Mouse (Mus musculus) intestine, embryonic 15.5 days (tissue): ENCODE data around the gene Calm4. TPM values are rescaled to one million over a fixed set of nuclear protein-coding genes. Genes with fewer than 3 reads are reported as not detected.
"Not testable (repeated sequence)": the region's sequence is repeated elsewhere in the genome, so short reads cannot be mapped to it uniquely, and the experiment has no call there.

ENCODE experiments used
- ATAC-seq: fragments of 200-750 bp; cut with Nextera tagmentation; 2 replicates; pipeline ENCODE4 v1.8.0; 2017; ENCODE audit warnings: moderate TSS enrichment, moderate library complexity
- H3K27ac ChIP-seq: fragments of 300-500 bp; sonication (generic); 2 replicates; pipeline ENCODE4 v1.5.1; 2015; ENCODE audit warnings: mild to moderate bottlenecking, inconsistent platforms
- H3K27me3 ChIP-seq: fragments of 300-500 bp; sonication (generic); replicated peaks from 2 replicates; pipeline ENCODE4 v1.6.1; 2015; ENCODE audit warnings: inconsistent platforms
- H3K36me3 ChIP-seq: fragments of 300-500 bp; sonication (generic); 2 replicates; pipeline ENCODE4 v1.6.1; 2015; ENCODE audit warnings: inconsistent platforms
- H3K4me1 ChIP-seq: fragments of 300-500 bp; sonication (generic); replicated peaks from 2 replicates; pipeline ENCODE4 v1.6.1; 2015; ENCODE audit warnings: inconsistent platforms
- H3K4me2 ChIP-seq: fragments of 300-500 bp; sonication (generic); replicated peaks from 2 replicates; pipeline ENCODE4 v1.6.1; 2015; ENCODE audit warnings: mild to moderate bottlenecking, inconsistent platforms
- H3K4me3 ChIP-seq: fragments of 300-500 bp; sonication (generic); replicated peaks from 2 replicates; pipeline ENCODE4 v1.5.1; 2015; ENCODE audit warnings: inconsistent platforms
- H3K9ac ChIP-seq: fragments of 300-500 bp; sonication (generic); 2 replicates; pipeline ENCODE4 v1.6.1; 2015; ENCODE audit warnings: inconsistent platforms
- H3K9me3 ChIP-seq: fragments of 300-500 bp; sonication (generic); 2 replicates; pipeline ENCODE4 v1.6.1; 2016; ENCODE audit warnings: inconsistent platforms
- WGBS: fragments of 180-500 bp; shearing (Covaris S2); methylation state at CpG from one replicate; pipeline ENCODE4 v1.1.7; 2015; 5-methylcytosine and 5-hydroxymethylcytosine counted together
- polyA plus RNA-seq: library from polyadenylated mRNA; unstranded; fragments of >200 nt; fragmentation: Nextera tagmentation; extraction: Ambion mirVana; gene quantifications from 2 replicates; pipeline ENCODE4 v1.2.1, GENCODE M21; 2015

Gene Calm4
- polyA plus RNA-seq, 1 experiment from 2014 or later = not detected

DNA sequence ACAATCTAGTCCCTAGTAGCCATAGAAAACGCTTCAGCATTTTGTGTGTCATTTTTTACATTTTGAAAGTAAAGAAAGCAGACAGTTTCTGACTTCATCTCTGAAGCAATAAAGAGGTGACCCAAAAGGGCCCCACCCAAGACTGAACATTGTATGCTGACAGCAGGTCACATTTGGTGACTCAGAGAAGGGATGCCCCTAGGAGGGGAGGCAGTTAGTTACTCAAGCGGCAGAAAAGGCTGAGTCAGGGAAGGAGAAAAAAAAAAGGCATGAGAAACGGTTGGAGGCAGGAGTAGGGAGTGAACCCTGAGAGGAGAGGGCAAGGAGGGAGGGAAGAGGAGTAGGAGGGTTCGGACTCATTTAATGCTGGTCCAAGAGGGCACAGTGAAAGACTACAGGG, 15.5 kb upstream of the Calm4 start:
- Histone ChIP-seq H3K9ac (no peak overlapping the region), H3K27me3 (no peaks in the 10 kb centered on the region), H3K27ac (no peak overlapping the region), H3K4me2 (no peak overlapping the region), H3K4me3 (no peak overlapping the region), H3K9me3 (no peaks in the 10 kb centered on the region), H3K4me1 (no peaks in the 10 kb centered on the region), H3K36me3 (no peaks in the 10 kb centered on the region)
- WGBS = 56% methylated on average over 4 of the region's 4 CpGs
- ATAC-seq = peak; percentile 63

DNA sequence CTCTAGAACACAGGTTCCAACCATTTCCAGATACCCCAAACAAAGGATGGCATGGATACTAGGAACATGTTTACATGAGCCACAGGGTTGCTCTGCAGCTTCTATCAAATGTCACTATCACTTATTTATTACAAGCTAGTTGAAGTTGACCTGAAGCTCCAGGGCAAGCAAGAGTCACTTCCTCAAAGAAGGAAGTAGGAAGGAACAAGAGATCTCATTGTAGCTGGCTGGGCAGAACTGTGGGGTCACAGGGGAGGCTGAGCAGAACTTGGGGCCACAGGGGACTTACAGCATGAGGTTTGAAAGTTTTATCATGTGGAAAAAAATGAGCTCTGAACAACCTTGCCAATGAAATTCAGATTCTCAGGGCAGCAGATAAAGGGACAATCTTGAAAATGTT, 11.8 kb upstream of the Calm4 start:
- no peak overlapping the region for H3K27ac ChIP-seq
- no peaks in the 10 kb centered on the region for H3K36me3 ChIP-seq
- H3K4me2 ChIP-seq = no peak overlapping the region
- H3K27me3 ChIP-seq = no peaks in the 10 kb centered on the region
- H3K9me3 ChIP-seq = no peaks in the 10 kb centered on the region
- no peak for ATAC-seq
- no peak overlapping the region for H3K9ac ChIP-seq
- no peaks in the 10 kb centered on the region for H3K4me1 ChIP-seq
- H3K4me3 ChIP-seq = no peak overlapping the region

DNA sequence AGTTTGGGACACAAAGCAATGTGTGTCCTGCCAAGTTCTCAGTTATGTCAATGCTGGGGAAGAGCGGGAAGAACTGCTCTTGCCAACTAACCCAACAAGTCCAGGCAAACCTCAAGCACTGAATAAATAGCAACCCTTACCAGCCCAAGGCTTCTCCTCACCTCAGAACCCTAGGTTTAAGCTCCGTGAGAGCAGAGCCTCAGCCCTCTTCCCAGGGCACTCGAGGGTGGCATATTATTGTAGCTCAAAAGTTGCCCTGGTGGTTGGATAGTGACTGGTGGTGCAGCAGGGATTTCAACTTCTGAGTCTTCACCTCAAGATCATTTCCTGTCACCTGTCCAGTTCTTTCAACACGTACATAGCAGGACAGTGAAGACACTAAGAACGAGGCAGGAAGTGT, 6.0 kb upstream of the Calm4 start:
- Histone ChIP-seq H3K27ac (no peak overlapping the region), H3K27me3 (no peaks in the 10 kb centered on the region), H3K4me2 (no peak overlapping the region), H3K36me3 (no peaks in the 10 kb centered on the region), H3K4me1 (no peaks in the 10 kb centered on the region), H3K9ac (no peak overlapping the region), H3K4me3 (no peak overlapping the region), H3K9me3 (no peaks in the 10 kb centered on the region)
- 82% methylated on average over 5 of the region's 5 CpGs for WGBS
- ATAC-seq = 0 out of 2 replicates have a peak, but pooled peaks have one; percentile 10

DNA sequence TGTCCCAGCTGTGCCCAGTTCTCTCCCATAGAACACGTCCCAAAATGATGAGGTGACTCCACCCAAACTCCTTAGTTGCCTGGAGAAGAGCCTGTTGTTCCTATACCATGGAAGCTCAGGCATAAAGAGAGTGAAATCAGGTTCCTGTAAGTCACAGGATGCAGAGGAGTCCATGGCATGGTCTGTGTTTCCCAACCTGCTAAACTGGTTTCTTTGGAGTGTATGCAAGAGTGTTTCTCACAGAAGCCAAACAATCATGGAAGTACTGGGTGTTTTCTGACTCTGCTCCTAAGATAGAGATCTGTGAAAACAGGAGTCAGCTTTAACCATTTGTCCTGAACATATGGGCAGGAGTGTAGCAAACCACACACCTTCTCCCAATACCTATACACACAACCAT, 5.6 kb upstream of the Calm4 start:
- no peaks in the 10 kb centered on the region for H3K36me3 ChIP-seq
- H3K27me3 ChIP-seq = no peaks in the 10 kb centered on the region
- no peak overlapping the region for H3K4me3 ChIP-seq
- H3K4me1 ChIP-seq = no peaks in the 10 kb centered on the region
- H3K4me2 ChIP-seq = no peak overlapping the region
- H3K9me3 ChIP-seq = no peaks in the 10 kb centered on the region
- no peak overlapping the region for H3K27ac ChIP-seq
- H3K9ac ChIP-seq = no peak overlapping the region
- 63% methylated on average over 1 of the region's 1 CpGs for WGBS
- ATAC-seq = peak; percentile 77

DNA sequence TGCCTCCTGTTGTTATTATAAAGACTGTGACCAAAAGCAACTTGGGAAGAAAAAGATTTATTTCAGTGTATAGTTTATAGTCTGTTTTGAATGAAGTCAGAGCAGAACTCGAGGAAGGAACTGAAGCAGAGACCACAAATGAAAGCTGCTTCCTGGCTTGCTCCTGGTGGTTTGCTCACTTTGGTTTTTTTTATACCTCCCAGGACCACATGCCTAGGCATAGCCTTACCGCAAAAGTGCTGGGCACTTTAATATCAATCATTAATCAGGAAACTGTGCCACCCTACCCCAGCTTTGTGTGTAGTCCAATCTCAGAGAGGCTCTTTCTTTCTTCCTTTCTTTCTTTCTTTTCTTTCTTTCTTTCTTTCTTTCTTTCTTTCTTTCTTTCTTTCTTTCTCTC, 5.1 kb upstream of the Calm4 start:
- no peaks in the 10 kb centered on the region for H3K9me3 ChIP-seq
- H3K27ac ChIP-seq = no peak overlapping the region

DNA sequence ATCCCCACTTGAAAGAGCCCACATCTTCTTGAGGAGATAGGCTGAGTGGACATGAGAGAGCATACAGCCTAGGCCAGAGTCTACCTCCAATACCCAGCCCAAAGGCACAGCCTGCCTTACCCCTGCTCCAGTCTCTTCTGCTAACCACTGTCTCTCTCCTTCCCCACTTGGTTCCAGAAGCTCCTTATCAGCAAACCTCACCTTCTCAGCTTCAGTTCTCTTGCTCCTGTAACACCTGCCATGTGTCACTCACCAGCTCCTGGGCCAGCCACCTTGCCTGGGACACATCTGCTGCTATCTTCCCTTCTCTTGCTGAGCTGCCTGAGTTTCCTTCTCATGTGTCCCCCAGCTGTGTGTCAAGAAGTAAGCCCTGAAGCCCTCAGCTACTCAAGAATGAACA, 3.9 kb upstream of the Calm4 start:
- not testable (repeated sequence) for H3K4me1 ChIP-seq, H3K4me2 ChIP-seq, H3K36me3 ChIP-seq, H3K9me3 ChIP-seq, H3K4me3 ChIP-seq, H3K27me3 ChIP-seq, H3K27ac ChIP-seq, H3K9ac ChIP-seq, ATAC-seq

More for the DNA sequence above, 5.1 kb upstream of the Calm4 start:
- peak; percentile 36; the same call in 1 of the 2 replicates for ATAC-seq
- no peak overlapping the region for H3K4me2 ChIP-seq
- no peak overlapping the region for H3K4me3 ChIP-seq
- no peaks in the 10 kb centered on the region for H3K4me1 ChIP-seq
- no peaks in the 10 kb centered on the region for H3K27me3 ChIP-seq
- no peak overlapping the region for H3K9ac ChIP-seq
- H3K36me3 ChIP-seq = no peaks in the 10 kb centered on the region
- WGBS = 40% methylated on average over 2 of the region's 2 CpGs

DNA sequence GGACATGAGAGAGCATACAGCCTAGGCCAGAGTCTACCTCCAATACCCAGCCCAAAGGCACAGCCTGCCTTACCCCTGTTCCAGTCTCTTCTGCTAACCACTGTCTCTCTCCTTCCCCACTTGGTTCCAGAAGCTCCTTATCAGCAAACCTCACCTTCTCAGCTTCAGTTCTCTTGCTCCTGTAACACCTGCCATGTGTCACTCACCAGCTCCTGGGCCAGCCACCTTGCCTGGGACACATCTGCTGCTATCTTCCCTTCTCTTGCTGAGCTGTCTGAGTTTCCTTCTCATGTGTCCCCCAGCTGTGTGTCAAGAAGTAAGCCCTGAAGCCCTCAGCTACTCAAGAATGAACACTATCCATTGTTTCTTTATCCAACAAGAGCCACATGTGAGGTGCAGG, 3.1 kb downstream of the Calm4 start:
- H3K9ac ChIP-seq, ATAC-seq, H3K4me3 ChIP-seq, H3K27me3 ChIP-seq, H3K4me1 ChIP-seq, H3K27ac ChIP-seq, H3K4me2 ChIP-seq, H3K36me3 ChIP-seq, H3K9me3 ChIP-seq: not testable (repeated sequence)

DNA sequence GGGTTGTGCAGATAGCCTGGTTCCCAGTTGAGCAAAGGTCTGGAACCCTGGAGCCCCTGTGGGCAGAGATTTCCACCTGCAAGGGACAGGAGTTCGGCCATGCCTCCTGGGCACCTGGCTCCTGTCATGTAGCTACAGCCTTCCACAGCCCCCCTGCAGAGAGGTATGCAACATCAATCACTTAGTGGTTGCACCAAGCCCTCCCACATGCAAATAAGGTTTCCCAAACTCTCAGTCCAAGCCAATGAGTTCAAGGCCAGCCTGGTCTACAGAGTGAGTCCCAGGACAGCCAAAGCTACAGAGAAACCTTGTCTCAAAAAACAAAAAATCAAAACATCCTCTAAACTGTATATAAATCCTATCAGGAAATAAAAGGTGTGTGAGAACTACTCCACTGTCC, 12.8 kb downstream of the Calm4 start:
- no peak overlapping the region for H3K9ac ChIP-seq
- 68% methylated on average over 1 of the region's 1 CpGs for WGBS
- no peak for ATAC-seq

DNA sequence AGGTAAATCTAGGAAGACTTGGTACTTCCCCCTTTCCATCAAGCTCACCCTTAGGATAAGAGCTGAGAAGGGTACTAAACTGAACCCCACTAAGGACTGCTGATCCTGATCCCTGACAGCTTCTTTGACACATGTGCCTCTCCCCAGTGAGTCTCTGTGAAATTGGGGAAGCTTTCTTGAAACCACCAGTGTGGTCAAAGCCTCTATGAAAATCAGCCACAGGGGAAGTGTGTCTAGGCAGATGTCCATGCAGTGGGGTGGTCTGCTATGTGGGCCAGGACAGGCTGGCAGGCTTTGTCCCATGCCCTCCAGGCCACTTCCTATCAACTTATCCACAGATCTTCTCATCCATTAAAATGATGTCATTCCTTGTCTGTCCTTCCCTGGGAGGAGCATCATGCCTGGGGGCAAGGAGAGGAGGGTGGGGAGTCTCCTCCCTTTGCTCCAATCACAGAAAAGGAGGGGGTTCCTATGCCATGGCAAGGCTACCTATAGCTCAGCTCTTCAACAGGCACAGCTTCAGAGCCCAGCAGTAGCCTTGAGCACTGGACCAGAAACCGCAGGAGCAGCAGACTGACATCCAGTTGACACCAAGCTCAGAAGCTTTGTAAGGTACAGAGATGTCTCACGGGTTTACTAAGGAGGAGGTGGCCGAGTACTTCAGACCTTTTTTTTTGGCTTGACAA, 16.2 kb downstream of the Calm4 start, which contains the start of gene Calm5:
TSS of gene Calm5 (plus strand) at position 526 of the 686 bp plus-strand sequence.
- ATAC-seq, H3K4me2 ChIP-seq, H3K9me3 ChIP-seq, H3K4me3 ChIP-seq, H3K36me3 ChIP-seq, H3K9ac ChIP-seq, H3K27me3 ChIP-seq, H3K27ac ChIP-seq, H3K4me1 ChIP-seq: not testable (repeated sequence)
- WGBS = 92% methylated on average over 3 of the region's 3 CpGs

More for the DNA sequence above, 12.8 kb downstream of the Calm4 start:
- H3K27ac ChIP-seq = no peak overlapping the region
- no peak overlapping the region for H3K4me2 ChIP-seq
- H3K4me1 ChIP-seq = no peaks in the 10 kb centered on the region
- H3K4me3 ChIP-seq = no peak overlapping the region
- H3K36me3 ChIP-seq = no peaks in the 10 kb centered on the region
- no peaks in the 10 kb centered on the region for H3K9me3 ChIP-seq
- H3K27me3 ChIP-seq = no peaks in the 10 kb centered on the region

DNA sequence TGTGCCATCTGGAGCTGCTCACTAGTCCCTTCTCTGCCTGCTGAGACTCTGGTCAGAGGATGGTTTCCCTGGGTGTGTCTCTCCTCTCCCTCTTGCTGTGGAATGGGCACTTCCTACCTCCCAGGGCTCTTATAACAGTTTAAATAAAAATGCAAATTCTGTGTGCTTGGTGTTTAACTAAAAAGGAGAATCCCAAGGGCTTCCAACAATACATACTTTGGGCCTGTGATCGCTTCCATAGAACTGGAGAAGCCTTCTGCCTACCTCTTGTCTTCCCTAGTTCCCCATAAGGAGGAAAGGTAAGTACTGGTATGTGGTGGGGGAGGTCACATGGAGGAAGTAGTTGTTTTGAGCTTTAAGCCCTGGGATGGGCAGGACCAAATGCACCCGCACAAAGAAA, 17.3 kb downstream of the Calm4 start:
- Histone ChIP-seq H3K27ac (no peak overlapping the region), H3K27me3 (no peaks in the 10 kb centered on the region), H3K9ac (no peak overlapping the region), H3K4me1 (no peaks in the 10 kb centered on the region), H3K4me2 (no peak overlapping the region), H3K36me3 (no peaks in the 10 kb centered on the region), H3K9me3 (no peaks in the 10 kb centered on the region), H3K4me3 (no peak overlapping the region)
- no peak for ATAC-seq
- 87% methylated on average over 2 of the region's 2 CpGs for WGBS

DNA sequence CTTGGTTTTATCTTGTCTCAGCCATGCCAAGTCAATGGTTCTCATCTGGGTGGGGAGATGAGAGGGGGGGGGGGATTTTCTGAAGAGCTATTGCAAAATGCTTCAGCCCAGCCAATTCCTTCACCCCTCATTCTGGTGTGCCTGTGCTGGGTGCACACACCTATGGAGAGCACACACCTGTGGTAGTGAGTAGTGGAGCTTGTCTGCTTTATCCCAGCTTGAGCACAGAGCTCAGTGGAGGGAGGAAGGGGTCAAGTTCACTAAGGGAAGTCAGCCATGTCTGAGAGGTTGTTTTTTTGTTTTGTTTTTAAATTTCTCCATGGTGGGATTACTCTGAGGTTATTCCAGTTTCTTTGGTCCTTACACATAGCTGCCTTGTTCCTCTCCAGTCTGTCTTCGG, 18.7 kb downstream of the Calm4 start:
- Histone ChIP-seq H3K4me2 (no peak overlapping the region), H3K9me3 (no peaks in the 10 kb centered on the region), H3K4me1 (no peaks in the 10 kb centered on the region), H3K27me3 (no peaks in the 10 kb centered on the region), H3K27ac (no peak overlapping the region), H3K36me3 (no peaks in the 10 kb centered on the region), H3K4me3 (no peak overlapping the region), H3K9ac (no peak overlapping the region)
- no peak for ATAC-seq
- 77% methylated on average over 1 of the region's 1 CpGs for WGBS

DNA sequence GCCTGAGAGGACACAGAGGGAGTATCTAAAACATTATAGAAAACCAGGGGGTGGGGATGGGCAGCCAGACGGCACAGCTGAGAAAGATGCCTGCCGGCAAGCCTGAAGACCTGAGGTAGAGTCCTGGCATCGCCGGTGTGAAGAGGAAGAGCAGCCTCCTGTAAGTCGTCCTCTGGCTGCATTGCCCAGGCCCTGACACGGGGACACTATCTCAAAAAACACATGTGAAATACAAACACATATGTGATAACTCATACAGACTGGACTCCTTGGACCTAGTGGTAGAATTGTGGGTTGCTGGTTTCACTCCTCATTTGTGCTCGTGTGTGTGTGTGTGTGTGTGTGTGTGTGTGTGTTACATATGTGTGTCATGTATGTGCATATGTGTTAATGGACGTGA, 23.7 kb downstream of the Calm4 start:
- no peak for ATAC-seq
- Histone ChIP-seq H3K9ac (no peak overlapping the region), H3K27me3 (no peaks in the 10 kb centered on the region), H3K27ac (no peak overlapping the region), H3K9me3 (no peaks in the 10 kb centered on the region), H3K4me2 (no peak overlapping the region), H3K36me3 (no peaks in the 10 kb centered on the region), H3K4me1 (peaks cover 6% of the 10 kb centered on the region), H3K4me3 (no peak overlapping the region)
- 87% methylated on average over 8 of the region's 8 CpGs for WGBS

DNA sequence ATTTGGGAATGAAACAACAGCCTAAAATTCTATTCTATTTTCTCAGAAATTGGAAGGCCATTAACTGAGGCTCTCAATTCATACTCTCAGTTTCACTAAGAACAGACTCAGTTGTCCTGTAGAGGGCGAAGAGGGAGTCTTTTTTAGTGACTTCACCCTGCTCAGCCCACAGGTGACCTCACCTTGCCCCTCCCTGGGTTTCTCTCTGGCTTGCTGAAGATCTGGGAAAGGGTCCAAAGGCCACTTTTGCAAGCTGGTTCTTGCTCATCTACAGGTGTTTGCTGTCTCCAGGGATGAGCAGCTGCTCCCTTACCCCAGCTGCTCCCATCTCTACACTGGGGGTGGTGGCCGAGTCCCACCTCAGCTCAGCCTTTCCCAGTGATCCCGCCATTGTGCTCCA, 24.8 kb downstream of the Calm4 start:
- H3K36me3 ChIP-seq = no peaks in the 10 kb centered on the region
- 61% methylated on average over 3 of the region's 3 CpGs for WGBS
- peak; percentile 54 for ATAC-seq
- no peak overlapping the region for H3K27ac ChIP-seq
- H3K4me3 ChIP-seq = no peak overlapping the region
- no peaks in the 10 kb centered on the region for H3K9me3 ChIP-seq
- no peaks in the 10 kb centered on the region for H3K27me3 ChIP-seq
- H3K4me2 ChIP-seq = no peak overlapping the region
- no peak overlapping the region for H3K9ac ChIP-seq
- H3K4me1 ChIP-seq = peaks cover 6% of the 10 kb centered on the region
